Mouse (Mus musculus) megakaryocyte, embryonic 14.5 days (primary cell): ENCODE data around the gene Mybph. TPM values are rescaled to one million over a fixed set of nuclear protein-coding genes. Genes with fewer than 3 reads are reported as not detected.

ENCODE experiments used
- H3K27me3 ChIP-seq: replicated peaks from 2 replicates; pipeline ENCODE3; 2012; ENCODE audit warnings: inconsistent platforms
- H3K36me3 ChIP-seq: replicated peaks from 2 replicates; pipeline ENCODE3; 2012; ENCODE audit warnings: low read length, inconsistent platforms, mixed read lengths
- H3K4me1 ChIP-seq: 2 replicates; pipeline ENCODE4 v1.6.1; 2012; ENCODE audit warnings: inconsistent platforms
- H3K4me3 ChIP-seq: replicated peaks from 2 replicates; pipeline ENCODE3; 2012; ENCODE audit warnings: moderate library complexity, mild to moderate bottlenecking, inconsistent platforms
- H3K9me3 ChIP-seq: 2 replicates; pipeline ENCODE4 v1.6.1; 2012; ENCODE audit warnings: inconsistent platforms
- FLI1 ChIP-seq: IDR thresholded peaks from 2 replicates; pipeline ENCODE4 v1.6.1; 2012; ENCODE audit warnings: low read length, inconsistent platforms, mixed read lengths
- GATA1 ChIP-seq: IDR thresholded peaks from 3 replicates; pipeline ENCODE4 v1.6.1; 2012; ENCODE audit warnings: mixed read lengths, low read length, inconsistent platforms, borderline replicate concordance
- polyA plus RNA-seq: library from polyadenylated mRNA; stranded (reverse); fragments of >175 nt; gene quantifications from 2 replicates; pipeline ENCODE4 v1.2.3, GENCODE M21; 2012; ENCODE audit warnings: low replicate concordance; ENCODE audit not compliant: insufficient read depth

Gene Mybph
- polyA plus RNA-seq, 1 experiment: not detected

GRCm38 (mm10) chr1:134206085-134206484, 12.8 kb downstream of the Mybph start:
- peaks cover 16% of the 10 kb centered on the region for H3K9me3 ChIP-seq
- no peak overlapping the region for H3K4me3 ChIP-seq
- peaks cover 8% of the 10 kb centered on the region; the same call in 1 of the 2 replicates for H3K4me1 ChIP-seq
- no peaks in the 10 kb centered on the region for H3K36me3 ChIP-seq
- TF ChIP-seq GATA1 (no peak), FLI1 (no peak)
- H3K27me3 ChIP-seq: peaks cover 60% of the 10 kb centered on the region

- peaks cover 78% of the 10 kb centered on the region for H3K27me3 ChIP-seq
- TF ChIP-seq GATA1: no peak
- TF ChIP-seq FLI1: no peak
- H3K9me3 ChIP-seq: peaks cover 16% of the 10 kb centered on the region
- H3K4me1 ChIP-seq: peaks cover 6% of the 10 kb centered on the region; the same call in 1 of the 2 replicates
- H3K36me3 ChIP-seq: no peaks in the 10 kb centered on the region
- H3K4me3 ChIP-seq: no peak overlapping the region
Observed at GRCm38 (mm10) chr1:134210179-134210755, 17.0 kb downstream of the Mybph start.

GRCm38 (mm10) chr1:134211043-134211442, 17.8 kb downstream of the Mybph start:
- H3K4me1 ChIP-seq: peaks cover 3% of the 10 kb centered on the region; the same call in 1 of the 2 replicates
- H3K27me3 ChIP-seq: peaks cover 80% of the 10 kb centered on the region
- no peaks in the 10 kb centered on the region for H3K36me3 ChIP-seq
- no peak for TF ChIP-seq FLI1
- peaks cover 16% of the 10 kb centered on the region for H3K9me3 ChIP-seq
- no peak overlapping the region for H3K4me3 ChIP-seq

- Histone ChIP-seq H3K36me3 (no peaks in the 10 kb centered on the region), H3K4me3 (no peak overlapping the region), H3K4me1 (peaks cover 3% of the 10 kb centered on the region; the same call in 1 of the 2 replicates), H3K27me3 (peaks cover 79% of the 10 kb centered on the region), H3K9me3 (peaks cover 16% of the 10 kb centered on the region)
- TF ChIP-seq FLI1 (no peak), GATA1 (no peak)
Observed at GRCm38 (mm10) chr1:134211631-134212030, 18.4 kb downstream of the Mybph start.

GRCm38 (mm10) chr1:134212351-134212750, 19.1 kb downstream of the Mybph start:
- TF ChIP-seq GATA1: no peak
- no peak for TF ChIP-seq FLI1
- Histone ChIP-seq H3K4me1 (peaks cover 3% of the 10 kb centered on the region; the same call in 1 of the 2 replicates), H3K4me3 (no peak overlapping the region), H3K36me3 (no peaks in the 10 kb centered on the region), H3K27me3 (peaks cover 83% of the 10 kb centered on the region), H3K9me3 (peaks cover 13% of the 10 kb centered on the region)

- H3K4me3 ChIP-seq: no peak overlapping the region
- TF ChIP-seq FLI1: no peak
- TF ChIP-seq GATA1: no peak
- peaks cover 3% of the 10 kb centered on the region; the same call in 1 of the 2 replicates for H3K4me1 ChIP-seq
- H3K36me3 ChIP-seq: no peaks in the 10 kb centered on the region
- peaks cover 2% of the 10 kb centered on the region for H3K9me3 ChIP-seq
- peaks cover 82% of the 10 kb centered on the region for H3K27me3 ChIP-seq
Observed at GRCm38 (mm10) chr1:134213405-134213804, 20.2 kb downstream of the Mybph start.

- TF ChIP-seq FLI1 (no peak), GATA1 (no peak)
- peaks cover 3% of the 10 kb centered on the region; the same call in 1 of the 2 replicates for H3K4me1 ChIP-seq
- no peaks in the 10 kb centered on the region for H3K9me3 ChIP-seq
- H3K4me3 ChIP-seq: no peak overlapping the region
- H3K27me3 ChIP-seq: peaks cover 82% of the 10 kb centered on the region
- no peaks in the 10 kb centered on the region for H3K36me3 ChIP-seq
Observed at GRCm38 (mm10) chr1:134215059-134215458, 21.8 kb downstream of the Mybph start.

GRCm38 (mm10) chr1:134215751-134216628, 22.7 kb downstream of the Mybph start:
- no peak overlapping the region for H3K4me3 ChIP-seq
- H3K9me3 ChIP-seq: no peaks in the 10 kb centered on the region
- H3K36me3 ChIP-seq: no peaks in the 10 kb centered on the region
- TF ChIP-seq FLI1: no peak
- no peak for TF ChIP-seq GATA1
- peaks cover 9% of the 10 kb centered on the region for H3K4me1 ChIP-seq
- peaks cover 74% of the 10 kb centered on the region for H3K27me3 ChIP-seq

- Histone ChIP-seq H3K27me3 (peaks cover 70% of the 10 kb centered on the region), H3K4me1 (peaks cover 13% of the 10 kb centered on the region), H3K4me3 (no peak overlapping the region), H3K9me3 (no peaks in the 10 kb centered on the region), H3K36me3 (no peaks in the 10 kb centered on the region)
- TF ChIP-seq GATA1 (no peak), FLI1 (no peak)
Observed at GRCm38 (mm10) chr1:134216629-134216971, 23.4 kb downstream of the Mybph start.

- TF ChIP-seq FLI1 (no peak), GATA1 (no peak)
- Histone ChIP-seq H3K4me1 (peaks cover 17% of the 10 kb centered on the region), H3K9me3 (no peaks in the 10 kb centered on the region), H3K27me3 (peaks cover 66% of the 10 kb centered on the region), H3K4me3 (no peak overlapping the region), H3K36me3 (no peaks in the 10 kb centered on the region)
Observed at GRCm38 (mm10) chr1:134217028-134217481, 23.8 kb downstream of the Mybph start.
